7 mouse cellular contexts compared by ENCODE assay signal in genomic region chr8:13676701-13677412, GRCm38 (mm10). TPM values are rescaled to one million over a fixed set of nuclear protein-coding genes. Genes with fewer than 3 reads are reported as not detected.
DNase-seq lines count a peak whose midpoint lies in the region; ATAC-seq and TF ChIP-seq lines count a peak whose summit lies in the region.

No protein-coding gene starts in this region.

- peak overlapping the region; percentile 67 for H3K27ac ChIP-seq in intestine, postnatal 0 days (ENCODE audit: low read depth, low read length)
- peak overlapping the region; percentile 81 for H3K27ac ChIP-seq in limb, embryonic 10.5 days
- peak overlapping the region; percentile 63 for H3K27ac ChIP-seq in midbrain, embryonic 11.5 days (ENCODE audit: low read depth, low read length)

- H3K36me3 ChIP-seq in intestine, postnatal 0 days (ENCODE audit: control insufficient read depth, insufficient read depth) = no peaks in the 10 kb centered on the region
- no peaks in the 10 kb centered on the region for H3K36me3 ChIP-seq in limb, embryonic 10.5 days
- no peaks in the 10 kb centered on the region for H3K36me3 ChIP-seq in midbrain, embryonic 11.5 days (ENCODE audit: control insufficient read depth, insufficient read depth, low read length)

- TF ChIP-seq CTCF in intestine, postnatal 0 days (IDR thresholded peaks at IDR 0.05; ENCODE audit: low read depth) = peak; percentile 54

- H3K4me3 ChIP-seq in intestine, postnatal 0 days (ENCODE audit: low read depth, low read length) = peak overlapping the region; percentile 75
- H3K4me3 ChIP-seq in limb, embryonic 10.5 days = peak overlapping the region; percentile 65
- peak overlapping the region; percentile 72 for H3K4me3 ChIP-seq in midbrain, embryonic 11.5 days (ENCODE audit: low read depth, low read length)

- peak; percentile 51 to 53 for DNase-seq in adrenal gland, adult 18-20 months (ENCODE audit: low spot score in 2 of 2)
- DNase-seq in gastrocnemius, adult 8-10 months (ENCODE audit: low spot score in 2 of 2) = peak; percentile 55 to 63
- DNase-seq in limb, embryonic 10.5 days (ENCODE audit: low spot score) = peak; percentile 74
- peak; percentile 98 for DNase-seq in midbrain, embryonic 11.5 days (ENCODE audit: low spot score, missing footprints)
- peak; percentile 71 for DNase-seq in right cerebral cortex, postnatal 4 days

- H3K9ac ChIP-seq in intestine, postnatal 0 days (ENCODE audit: low read depth, low read length) = peak overlapping the region; percentile 70
- H3K9ac ChIP-seq in midbrain, embryonic 11.5 days (ENCODE audit: low read length) = peak overlapping the region; percentile 73

- H3K9me3 ChIP-seq in intestine, postnatal 0 days (ENCODE audit: control insufficient read depth) = no peaks in the 10 kb centered on the region
- no peaks in the 10 kb centered on the region for H3K9me3 ChIP-seq in limb, embryonic 10.5 days (replicated peaks)
- no peaks in the 10 kb centered on the region for H3K9me3 ChIP-seq in midbrain, embryonic 11.5 days (ENCODE audit: control insufficient read depth, low read length)

- H3K4me1 ChIP-seq in intestine, postnatal 0 days (replicated peaks; ENCODE audit: control insufficient read depth, insufficient read depth, low read length) = no peaks in the 10 kb centered on the region
- peaks cover 26% of the 10 kb centered on the region for H3K4me1 ChIP-seq in limb, embryonic 10.5 days
- H3K4me1 ChIP-seq in midbrain, embryonic 11.5 days (ENCODE audit: control insufficient read depth, insufficient read depth, low read length) = peaks cover 11% of the 10 kb centered on the region

- H3K4me2 ChIP-seq in intestine, postnatal 0 days (replicated peaks; ENCODE audit: low read depth) = peak overlapping the region; percentile 97
- peak overlapping the region; percentile 92 for H3K4me2 ChIP-seq in midbrain, embryonic 11.5 days

- peak; percentile 4 for ATAC-seq in common myeloid progenitor, adult 5-6 weeks (replicated peaks; ENCODE audit: low read depth, poor library complexity, severe bottlenecking)
- ATAC-seq in intestine, postnatal 0 days = peak; percentile 44
- peak; percentile 75 for ATAC-seq in midbrain, embryonic 11.5 days (ENCODE audit: low FRiP score)

- 0 out of 2 replicates have a peak, but pooled peaks cover 6% of the 10 kb centered on the region for H3K27me3 ChIP-seq in intestine, postnatal 0 days (replicated peaks; ENCODE audit: control insufficient read depth, insufficient read depth, low read length)
- H3K27me3 ChIP-seq in limb, embryonic 10.5 days (ENCODE audit: low read depth, poor library complexity, severe bottlenecking) = peaks cover 30% of the 10 kb centered on the region
- 0 out of 2 replicates have a peak, but pooled peaks cover 2% of the 10 kb centered on the region for H3K27me3 ChIP-seq in midbrain, embryonic 11.5 days (ENCODE audit: control insufficient read depth, insufficient read depth, low read length)

- WGBS in intestine, postnatal 0 days = under 1% methylated on average over 46 of the region's 47 CpGs
- under 1% methylated on average over 47 of the region's 47 CpGs for WGBS in limb, embryonic 10.5 days
- WGBS in midbrain, embryonic 11.5 days = under 1% methylated on average over 47 of the region's 47 CpGs

RNA-seq across cellular contexts. Expression of gene Rasa3, which starts 0.5 kb away (rescaled TPM):
- total RNA-seq in adrenal gland, adult 18-20 months (2021) = 10 to 100 TPM; 19.1 to 30.6 TPM
- 55.0 and 96.1 TPM in 2 replicates for total RNA-seq in common myeloid progenitor, adult 5-6 weeks (2017)
- total RNA-seq in gastrocnemius, adult 8-10 months (2022) = 1 to 10 TPM; 5.0 to 6.9 (median 6.2) TPM
- polyA plus RNA-seq in intestine, postnatal 0 days (2015; fragmentation: Nextera tagmentation; extraction: Ambion mirVana) = 9.8 and 9.9 TPM in 2 replicates
- polyA plus RNA-seq in limb, embryonic 10.5 days (2016; fragmentation: Nextera tagmentation; extraction: Ambion mirVana) = 17.0 and 18.1 TPM in 2 replicates
- polyA plus RNA-seq in midbrain, embryonic 11.5 days (2014; fragmentation: Nextera tagmentation; extraction: Ambion mirVana) = 19.8 and 20.7 TPM in 2 replicates

RNA-seq across cellular contexts. Expression of gene Cfap97d2, which starts 28.8 kb away (rescaled TPM):
- total RNA-seq in adrenal gland, adult 18-20 months (2021) = not detected
- not detected in 2 replicates for total RNA-seq in common myeloid progenitor, adult 5-6 weeks (2017)
- not detected for total RNA-seq in gastrocnemius, adult 8-10 months (2022)
- not detected in 2 replicates for polyA plus RNA-seq in intestine, postnatal 0 days (2015; fragmentation: Nextera tagmentation; extraction: Ambion mirVana)
- not detected in 2 replicates for polyA plus RNA-seq in limb, embryonic 10.5 days (2016; fragmentation: Nextera tagmentation; extraction: Ambion mirVana)
- 0.90 and 1.5 TPM in 2 replicates for polyA plus RNA-seq in midbrain, embryonic 11.5 days (2014; fragmentation: Nextera tagmentation; extraction: Ambion mirVana)

Comparison
In these comparisons a context has a peak if more than half of its experiments do, and no peak if none do; other contexts are left out.
1. Peak in every context shown above with its lines: DNase-seq, ATAC-seq, H3K4me3 ChIP-seq and H3K27ac ChIP-seq.
2. ATAC-seq: peak in every context shown above with its lines; median percentile 75 in midbrain, embryonic 11.5 days; 44 in intestine, postnatal 0 days; 4 in common myeloid progenitor, adult 5-6 weeks.